Mouse (Mus musculus) megakaryocyte, embryonic 14.5 days (primary cell): Measurements from ENCODE around the gene Tyk2. TPM values are rescaled to one million over a fixed set of nuclear protein-coding genes. Genes with fewer than 3 reads are reported as not detected.

Experiments used
- H3K27me3 ChIP-seq: replicated peaks from 2 replicates; pipeline ENCODE3; 2012; ENCODE audit warnings: inconsistent platforms
- H3K36me3 ChIP-seq: replicated peaks from 2 replicates; pipeline ENCODE3; 2012; ENCODE audit warnings: low read length, inconsistent platforms, mixed read lengths
- H3K4me1 ChIP-seq: 2 replicates; pipeline ENCODE4 v1.6.1; 2012; ENCODE audit warnings: inconsistent platforms
- H3K4me3 ChIP-seq: replicated peaks from 2 replicates; pipeline ENCODE3; 2012; ENCODE audit warnings: moderate library complexity, mild to moderate bottlenecking, inconsistent platforms
- H3K9me3 ChIP-seq: 2 replicates; pipeline ENCODE4 v1.6.1; 2012; ENCODE audit warnings: inconsistent platforms
- FLI1 ChIP-seq: IDR thresholded peaks from 2 replicates; pipeline ENCODE4 v1.6.1; 2012; ENCODE audit warnings: low read length, inconsistent platforms, mixed read lengths
- GATA1 ChIP-seq: IDR thresholded peaks from 3 replicates; pipeline ENCODE4 v1.6.1; 2012; ENCODE audit warnings: mixed read lengths, low read length, inconsistent platforms, borderline replicate concordance
- polyA plus RNA-seq: library from polyadenylated mRNA; stranded (reverse); fragments of >175 nt; gene quantifications from 2 replicates; pipeline ENCODE4 v1.2.3, GENCODE M21; 2012; ENCODE audit warnings: low replicate concordance; ENCODE audit not compliant: insufficient read depth

The Tyk2 gene
- 15.5 and 17.9 TPM in 2 replicates for polyA plus RNA-seq

GRCm38 (mm10) chr9:21131059-21131956, at the start of gene Tyk2:
TSS of gene Tyk2 (minus strand) at chr9:21131243.
- Histone ChIP-seq H3K36me3 (peaks cover 34% of the 10 kb centered on the region), H3K4me1 (peaks cover 89% of the 10 kb centered on the region), H3K27me3 (no peaks in the 10 kb centered on the region), H3K4me3 (peak within 1 kb of the TSS; percentile 98), H3K9me3 (no peaks in the 10 kb centered on the region)
- TF ChIP-seq GATA1 = no peak
- TF ChIP-seq FLI1 = no peak

- Histone ChIP-seq H3K4me1 (peaks cover 58% of the 10 kb centered on the region), H3K4me3 (peak overlapping the region; percentile 93), H3K27me3 (no peaks in the 10 kb centered on the region), H3K36me3 (peaks cover 10% of the 10 kb centered on the region), H3K9me3 (no peaks in the 10 kb centered on the region)
- no peak for TF ChIP-seq FLI1
Observed at GRCm38 (mm10) chr9:21180841-21181240, 49.8 kb upstream of the Tyk2 start.

GRCm38 (mm10) chr9:21180402-21180801, 49.4 kb upstream of the Tyk2 start:
- TF ChIP-seq FLI1 (no peak), GATA1 (no peak)
- Histone ChIP-seq H3K27me3 (no peaks in the 10 kb centered on the region), H3K4me3 (no peak overlapping the region), H3K9me3 (no peaks in the 10 kb centered on the region), H3K36me3 (peaks cover 6% of the 10 kb centered on the region), H3K4me1 (peaks cover 57% of the 10 kb centered on the region)

GRCm38 (mm10) chr9:21172364-21172763, 41.3 kb upstream of the Tyk2 start:
- Histone ChIP-seq H3K9me3 (no peaks in the 10 kb centered on the region), H3K4me1 (peaks cover 45% of the 10 kb centered on the region), H3K36me3 (no peaks in the 10 kb centered on the region), H3K4me3 (peak overlapping the region; percentile 67), H3K27me3 (peaks cover 4% of the 10 kb centered on the region)
- no peak for TF ChIP-seq GATA1
- TF ChIP-seq FLI1 = no peak

- Histone ChIP-seq H3K4me3 (peak overlapping the region; percentile 88), H3K27me3 (peaks cover 35% of the 10 kb centered on the region), H3K9me3 (no peaks in the 10 kb centered on the region), H3K4me1 (peaks cover 71% of the 10 kb centered on the region), H3K36me3 (no peaks in the 10 kb centered on the region)
- TF ChIP-seq GATA1 (no peak), FLI1 (no peak)
Observed at GRCm38 (mm10) chr9:21169157-21169556, 38.1 kb upstream of the Tyk2 start.

- TF ChIP-seq FLI1 (no peak), GATA1 (no peak)
- H3K9me3 ChIP-seq = no peaks in the 10 kb centered on the region
- no peaks in the 10 kb centered on the region for H3K36me3 ChIP-seq
- H3K27me3 ChIP-seq = peaks cover 43% of the 10 kb centered on the region
- peak overlapping the region; percentile 88 for H3K4me3 ChIP-seq
- H3K4me1 ChIP-seq = peaks cover 78% of the 10 kb centered on the region
Observed at GRCm38 (mm10) chr9:21168161-21169123, 37.4 kb upstream of the Tyk2 start.

GRCm38 (mm10) chr9:21167140-21168097, 36.4 kb upstream of the Tyk2 start:
- H3K27me3 ChIP-seq = peaks cover 50% of the 10 kb centered on the region
- H3K36me3 ChIP-seq = no peaks in the 10 kb centered on the region
- TF ChIP-seq GATA1 (no peak), FLI1 (no peak)
- H3K4me3 ChIP-seq = peak overlapping the region; percentile 91
- H3K4me1 ChIP-seq = peaks cover 73% of the 10 kb centered on the region
- H3K9me3 ChIP-seq = no peaks in the 10 kb centered on the region

GRCm38 (mm10) chr9:21166516-21166915, 35.5 kb upstream of the Tyk2 start:
- H3K4me3 ChIP-seq = peak overlapping the region; percentile 91
- H3K36me3 ChIP-seq = no peaks in the 10 kb centered on the region
- peaks cover 73% of the 10 kb centered on the region for H3K4me1 ChIP-seq
- no peak for TF ChIP-seq FLI1
- TF ChIP-seq GATA1 = no peak
- peaks cover 58% of the 10 kb centered on the region for H3K27me3 ChIP-seq
- no peaks in the 10 kb centered on the region for H3K9me3 ChIP-seq
